Mouse (Mus musculus) T-cell, adult 2 months (primary cell): Measurements from ENCODE around the gene Dscaml1.

ENCODE experiments used
- DNase-seq: peaks from one replicate; pipeline ENCODE4 v3.0.0; 2022; ENCODE audit warnings: low spot score

Gene Dscaml1

GRCm38 (mm10) chr9:45779201-45779600 lies 352.8 kb downstream of the Dscaml1 start:
- no peak for DNase-seq

GRCm38 (mm10) chr9:45783249-45784069 lies 357.0 kb downstream of the Dscaml1 start:
- DNase-seq = no peak

DNA sequence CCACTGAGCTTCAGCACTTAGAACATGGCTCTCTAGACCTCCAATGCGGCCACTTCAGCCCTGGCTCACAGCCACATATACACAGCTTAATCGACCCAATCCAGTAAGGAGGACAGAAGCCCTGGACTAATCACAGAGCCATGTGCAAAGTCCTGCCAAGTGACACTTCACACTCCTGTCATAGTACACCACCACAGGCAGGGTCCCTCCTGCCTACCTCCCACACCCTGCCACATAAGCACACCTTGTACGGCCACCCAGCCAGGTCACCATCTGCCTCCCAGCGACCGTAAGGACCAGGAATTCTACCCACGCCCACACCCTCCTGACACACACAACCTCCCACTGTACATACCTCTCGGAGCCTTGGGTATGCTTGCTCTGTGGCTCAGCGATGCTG lies 360.6 kb downstream of the Dscaml1 start:
- DNase-seq = no peak

DNA sequence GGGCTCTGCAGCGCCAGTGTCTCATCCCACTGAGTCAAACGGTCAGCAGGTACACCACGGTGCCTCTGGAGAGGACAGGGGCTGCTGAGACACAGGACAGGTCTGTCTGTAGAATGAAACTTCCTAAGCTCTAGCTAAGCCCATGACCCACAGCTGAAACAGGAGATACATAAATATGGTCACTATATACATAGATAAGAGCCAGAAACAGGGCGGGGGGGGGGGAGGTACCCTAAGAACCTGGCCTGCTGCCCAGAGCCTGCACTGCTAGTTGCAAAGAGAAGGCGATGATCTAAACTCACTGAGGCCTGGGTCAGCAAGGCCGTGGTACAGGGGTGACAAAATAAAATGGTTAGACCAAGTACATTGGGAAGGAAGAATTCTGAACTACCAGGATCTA lies 361.1 kb downstream of the Dscaml1 start:
- no peak for DNase-seq

DNA sequence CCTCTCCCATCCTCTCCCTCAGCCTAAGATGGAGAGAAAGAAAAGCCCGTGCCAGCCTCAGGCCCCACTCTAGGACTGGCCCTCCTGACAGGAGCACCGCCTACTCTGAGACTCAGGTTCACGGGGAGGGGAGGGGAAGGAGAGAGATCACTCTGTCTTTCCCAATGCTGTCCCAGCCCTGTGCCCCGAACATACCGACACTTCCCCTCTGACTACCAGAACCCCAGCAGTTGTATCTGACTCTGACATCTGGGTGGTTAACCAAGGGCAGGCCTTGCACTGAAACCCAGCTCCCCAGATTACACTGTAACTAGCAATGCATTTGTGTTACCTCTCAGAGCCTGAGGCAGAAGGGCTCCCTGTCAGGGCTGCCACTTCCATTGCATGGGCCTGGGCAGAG lies 362.0 kb downstream of the Dscaml1 start:
- no peak for DNase-seq

GRCm38 (mm10) chr9:45791456-45792142 lies 365.2 kb downstream of the Dscaml1 start:
- no peak for DNase-seq

GRCm38 (mm10) chr9:45792235-45792634 lies 365.8 kb downstream of the Dscaml1 start:
- DNase-seq = no peak

GRCm38 (mm10) chr9:45793697-45794096 lies 367.3 kb downstream of the Dscaml1 start:
- DNase-seq = no peak

- no peak for DNase-seq
These were observed 369.3 kb downstream of the Dscaml1 start for GRCm38 (mm10) chr9:45795722-45796121.

- no peak for DNase-seq
These were observed 370.8 kb downstream of the Dscaml1 start for GRCm38 (mm10) chr9:45797271-45797670.

DNA sequence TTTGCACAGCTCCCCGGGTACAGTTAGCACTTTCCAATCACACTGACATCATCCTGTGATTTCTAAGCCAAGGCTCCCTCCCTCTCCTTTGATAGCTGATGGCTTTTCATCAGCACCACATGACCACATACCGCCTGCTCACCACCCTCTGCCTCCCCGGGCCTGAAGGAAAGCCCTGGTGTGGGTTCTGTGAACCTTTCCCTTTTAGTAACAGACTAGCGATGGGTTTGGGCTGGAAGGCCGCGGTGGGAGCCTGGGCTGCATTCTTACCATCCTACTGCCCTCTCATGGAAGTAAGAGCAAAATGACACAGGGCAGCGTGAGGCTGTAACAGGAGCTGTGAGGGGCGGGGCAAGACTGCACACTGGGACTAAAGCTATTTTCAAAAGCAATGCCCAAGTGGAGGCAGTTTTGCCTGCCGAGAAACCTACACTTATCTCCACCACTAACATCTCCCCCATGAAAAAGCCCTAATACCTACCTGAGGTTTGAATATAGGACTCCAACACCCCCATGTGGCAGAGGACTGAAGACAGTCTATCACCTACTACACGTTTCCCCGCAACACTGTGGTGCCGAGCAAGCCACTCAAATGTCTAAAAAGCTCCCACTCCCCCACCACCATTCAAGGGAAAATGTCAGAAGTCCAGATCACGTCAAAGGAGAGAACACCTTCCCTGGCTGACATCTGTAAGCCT lies 372.2 kb downstream of the Dscaml1 start:
- no peak for DNase-seq

GRCm38 (mm10) chr9:45799402-45799801 lies 373.0 kb downstream of the Dscaml1 start:
- DNase-seq = no peak
